Mouse (Mus musculus): Measurements from ENCODE around the gene Dock4. TPM values are rescaled to one million over a fixed set of nuclear protein-coding genes. Genes with fewer than 3 reads are reported as not detected.
"Not testable (repeated sequence)": the region's sequence is repeated elsewhere in the genome, so short reads cannot be mapped to it uniquely, and the experiment has no call there.

Gene Dock4
- polyA plus RNA-seq, 1 experiment from 2014 or later: 13.9 TPM

DNA sequence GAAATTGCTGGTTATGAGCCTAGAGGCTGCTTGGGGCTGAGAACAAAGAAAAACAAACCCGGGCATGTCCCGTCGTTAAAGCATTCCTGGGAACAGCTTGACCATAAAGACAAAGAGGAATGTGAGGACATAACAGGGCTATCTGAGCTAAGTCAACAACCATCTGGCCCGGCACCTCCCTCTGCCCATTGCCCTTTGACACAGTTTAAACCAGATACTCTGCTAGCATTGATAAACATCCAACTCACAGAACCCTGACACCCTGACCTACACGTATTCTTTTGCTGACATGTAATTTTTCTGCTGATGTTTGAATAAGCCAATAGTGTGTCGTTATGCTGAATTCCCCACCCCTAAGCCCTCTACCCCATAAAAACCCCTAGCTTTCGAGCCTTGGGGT is 427.5 kb downstream of the Dock4 start:
- not testable (repeated sequence) for H3K36me3 ChIP-seq (ENCODE audit: control insufficient read depth, insufficient read depth, low read length); H3K4me3 ChIP-seq (ENCODE audit: low read depth, low read length); H3K27ac ChIP-seq (ENCODE audit: low read length); H3K4me1 ChIP-seq (ENCODE audit: control insufficient read depth, insufficient read depth, low read length); H3K9ac ChIP-seq (replicated peaks; ENCODE audit: low read depth, low read length); H3K4me2 ChIP-seq (replicated peaks; ENCODE audit: low read depth, low read length); H3K27me3 ChIP-seq (ENCODE audit: control insufficient read depth, insufficient read depth, low read length); ATAC-seq (ENCODE audit: insufficient number of reproducible peaks, insufficient read depth, low FRiP score, low read depth); H3K9me3 ChIP-seq (ENCODE audit: control insufficient read depth, low read depth, low read length)
- 65% methylated on average over 7 of the region's 7 CpGs for WGBS

DNA sequence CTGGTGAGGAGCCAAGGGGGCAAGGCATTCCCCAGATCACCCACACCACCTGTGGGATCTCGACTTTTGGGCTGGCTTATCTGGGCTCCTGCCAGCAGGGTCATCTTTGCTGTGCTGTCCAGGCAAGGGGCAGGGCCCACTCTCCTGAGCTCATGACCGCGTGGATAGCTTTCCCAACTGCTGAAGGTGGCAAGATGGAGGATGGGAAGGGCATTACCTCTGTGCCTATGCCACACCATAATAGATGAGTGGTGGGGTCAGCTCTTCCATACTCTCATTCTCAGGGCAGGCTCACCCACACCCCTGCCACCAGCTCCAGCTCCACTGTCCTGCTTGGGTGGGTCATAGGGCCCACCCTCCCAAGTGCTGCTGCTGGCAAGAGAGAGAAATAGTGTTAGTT is 439.2 kb downstream of the Dock4 start:
- Histone ChIP-seq H3K9ac (replicated peaks; ENCODE audit: low read depth, low read length) (no peak overlapping the region), H3K27me3 (ENCODE audit: control insufficient read depth, insufficient read depth, low read length) (no peaks in the 10 kb centered on the region), H3K36me3 (ENCODE audit: control insufficient read depth, insufficient read depth, low read length) (no peaks in the 10 kb centered on the region), H3K4me2 (replicated peaks; ENCODE audit: low read depth, low read length) (no peak overlapping the region), H3K9me3 (ENCODE audit: control insufficient read depth, low read depth, low read length) (no peaks in the 10 kb centered on the region), H3K4me1 (ENCODE audit: control insufficient read depth, insufficient read depth, low read length) (0 out of 2 replicates have a peak, but pooled peaks cover 2% of the 10 kb centered on the region), H3K27ac (ENCODE audit: low read length) (no peak overlapping the region), H3K4me3 (ENCODE audit: low read depth, low read length) (no peak overlapping the region)
- ATAC-seq (ENCODE audit: insufficient number of reproducible peaks, insufficient read depth, low FRiP score, low read depth): no peak
- WGBS: 92% methylated on average over 3 of the region's 3 CpGs

DNA sequence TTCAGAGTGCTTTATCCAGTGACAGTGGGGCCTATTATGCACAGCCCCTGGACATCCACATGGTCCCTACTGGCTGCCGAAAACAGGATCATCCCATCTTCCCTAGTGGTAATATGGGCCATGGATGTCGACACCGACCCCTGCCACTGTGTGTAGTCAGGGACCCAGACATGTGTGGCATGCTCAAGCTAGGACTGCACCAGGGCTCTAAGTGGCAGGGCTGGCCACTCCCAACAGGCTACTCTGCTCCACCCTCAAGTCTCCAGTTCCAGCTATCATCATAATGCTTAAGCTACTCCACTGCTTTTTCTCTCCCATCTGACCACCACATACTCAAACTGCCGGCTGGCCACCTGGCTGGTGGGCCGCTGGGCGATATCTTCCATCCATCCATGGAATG is 439.6 kb downstream of the Dock4 start:
- Histone ChIP-seq H3K9me3 (ENCODE audit: control insufficient read depth, low read depth, low read length) (no peaks in the 10 kb centered on the region), H3K27me3 (ENCODE audit: control insufficient read depth, insufficient read depth, low read length) (no peaks in the 10 kb centered on the region), H3K4me3 (ENCODE audit: low read depth, low read length) (no peak overlapping the region), H3K27ac (ENCODE audit: low read length) (no peak overlapping the region), H3K4me1 (ENCODE audit: control insufficient read depth, insufficient read depth, low read length) (0 out of 2 replicates have a peak, but pooled peaks cover 2% of the 10 kb centered on the region), H3K9ac (replicated peaks; ENCODE audit: low read depth, low read length) (no peak overlapping the region), H3K4me2 (replicated peaks; ENCODE audit: low read depth, low read length) (no peak overlapping the region), H3K36me3 (ENCODE audit: control insufficient read depth, insufficient read depth, low read length) (no peaks in the 10 kb centered on the region)
- peak; percentile 62; the same call in 1 of the 2 replicates for ATAC-seq (ENCODE audit: insufficient number of reproducible peaks, insufficient read depth, low FRiP score, low read depth)
- 89% methylated on average over 6 of the region's 6 CpGs for WGBS

DNA sequence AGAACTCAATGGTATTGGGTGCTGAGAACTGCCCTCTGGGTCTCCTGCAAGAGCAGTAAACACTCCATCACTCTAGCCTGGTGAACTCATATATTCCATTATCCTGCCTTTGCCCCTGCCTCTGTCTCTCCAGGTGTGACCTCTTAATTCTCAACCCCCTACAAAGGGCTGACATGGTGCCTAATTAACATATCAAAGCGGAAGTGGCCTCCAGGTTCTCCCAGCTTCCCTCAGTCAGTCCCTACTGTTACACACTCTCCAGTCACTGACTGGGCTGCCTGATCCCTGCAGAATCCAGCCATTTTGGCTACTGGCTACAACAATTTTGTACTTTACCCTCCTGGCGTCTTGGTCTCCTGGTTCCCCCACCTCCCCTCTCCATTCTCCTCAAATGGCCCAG is 441.7 kb downstream of the Dock4 start:
- Histone ChIP-seq H3K27ac (ENCODE audit: low read length) (no peak overlapping the region), H3K9me3 (ENCODE audit: control insufficient read depth, low read depth, low read length) (no peaks in the 10 kb centered on the region), H3K27me3 (ENCODE audit: control insufficient read depth, insufficient read depth, low read length) (no peaks in the 10 kb centered on the region), H3K9ac (replicated peaks; ENCODE audit: low read depth, low read length) (no peak overlapping the region), H3K4me2 (replicated peaks; ENCODE audit: low read depth, low read length) (no peak overlapping the region), H3K4me1 (ENCODE audit: control insufficient read depth, insufficient read depth, low read length) (0 out of 2 replicates have a peak, but pooled peaks cover 2% of the 10 kb centered on the region), H3K4me3 (ENCODE audit: low read depth, low read length) (no peak overlapping the region), H3K36me3 (ENCODE audit: control insufficient read depth, insufficient read depth, low read length) (no peaks in the 10 kb centered on the region)
- no peak for ATAC-seq (ENCODE audit: insufficient number of reproducible peaks, insufficient read depth, low FRiP score, low read depth)
- 73% methylated on average over 2 of the region's 2 CpGs for WGBS

DNA sequence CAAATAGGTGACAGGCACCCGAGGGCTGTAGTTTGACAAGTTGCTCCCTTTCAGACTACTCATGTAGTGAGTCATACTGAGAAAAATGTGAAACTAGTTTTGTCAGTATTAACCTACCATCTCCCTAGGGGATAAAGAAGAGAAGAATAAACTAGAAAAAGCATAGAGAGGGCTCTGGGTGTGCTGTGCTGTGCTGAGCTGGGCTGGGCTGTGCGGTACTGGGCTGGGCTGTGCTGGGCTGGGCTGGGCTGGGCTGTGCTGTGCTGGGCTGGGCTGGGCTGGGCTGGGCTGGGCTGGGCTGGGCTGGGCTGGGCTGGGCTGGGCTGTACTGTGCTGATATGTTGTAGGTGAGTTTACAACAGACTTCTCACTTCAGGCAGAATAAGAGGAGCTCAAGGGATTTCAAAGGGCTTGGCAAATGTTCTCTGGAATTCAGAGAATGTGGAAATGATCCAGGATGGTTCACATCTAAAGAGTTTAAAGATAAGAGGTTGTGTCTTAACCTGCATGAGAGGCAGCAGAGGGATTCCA is 442.6 kb downstream of the Dock4 start:
- H3K4me2 ChIP-seq (replicated peaks; ENCODE audit: low read depth, low read length): no peak overlapping the region
- 20% methylated on average over 2 of the region's 2 CpGs for WGBS

DNA sequence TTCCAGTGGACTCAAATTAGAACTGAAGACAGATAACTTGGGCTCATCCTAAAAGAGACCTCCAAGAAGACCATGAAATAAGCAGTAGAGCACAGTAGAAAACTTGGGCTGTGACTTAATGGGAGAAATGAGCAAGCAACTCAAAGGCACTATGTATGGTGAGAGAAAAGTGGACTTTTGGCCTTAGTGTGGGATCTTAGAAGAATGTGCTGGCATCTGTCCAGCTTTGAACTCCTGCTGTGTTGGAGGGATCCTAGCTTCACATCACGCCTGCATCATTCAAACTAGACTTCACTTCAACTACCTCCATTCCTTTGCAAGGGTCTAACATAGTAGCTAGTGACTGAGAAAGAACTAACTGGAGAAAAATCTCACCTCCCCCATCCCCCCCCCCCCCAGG is 443.1 kb downstream of the Dock4 start:
- no peak overlapping the region for H3K4me3 ChIP-seq (ENCODE audit: low read depth, low read length)
- H3K4me1 ChIP-seq (ENCODE audit: control insufficient read depth, insufficient read depth, low read length): 0 out of 2 replicates have a peak, but pooled peaks cover 2% of the 10 kb centered on the region
- H3K9ac ChIP-seq (replicated peaks; ENCODE audit: low read depth, low read length): no peak overlapping the region
- H3K27ac ChIP-seq (ENCODE audit: low read length): no peak overlapping the region
- no peaks in the 10 kb centered on the region for H3K36me3 ChIP-seq (ENCODE audit: control insufficient read depth, insufficient read depth, low read length)
- H3K9me3 ChIP-seq (ENCODE audit: control insufficient read depth, low read depth, low read length): no peaks in the 10 kb centered on the region
- no peaks in the 10 kb centered on the region for H3K27me3 ChIP-seq (ENCODE audit: control insufficient read depth, insufficient read depth, low read length)
- H3K4me2 ChIP-seq (replicated peaks; ENCODE audit: low read depth, low read length): no peak overlapping the region
- WGBS: 50% methylated on average over 1 of the region's 1 CpGs
- ATAC-seq (ENCODE audit: insufficient number of reproducible peaks, insufficient read depth, low FRiP score, low read depth): no peak

More for the DNA sequence above, 442.6 kb downstream of the Dock4 start:
- ATAC-seq (ENCODE audit: insufficient number of reproducible peaks, insufficient read depth, low FRiP score, low read depth): peak; percentile 70
- Histone ChIP-seq H3K4me1 (ENCODE audit: control insufficient read depth, insufficient read depth, low read length) (0 out of 2 replicates have a peak, but pooled peaks cover 2% of the 10 kb centered on the region), H3K36me3 (ENCODE audit: control insufficient read depth, insufficient read depth, low read length) (no peaks in the 10 kb centered on the region), H3K27me3 (ENCODE audit: control insufficient read depth, insufficient read depth, low read length) (no peaks in the 10 kb centered on the region), H3K27ac (ENCODE audit: low read length) (no peak overlapping the region), H3K4me3 (ENCODE audit: low read depth, low read length) (no peak overlapping the region), H3K9ac (replicated peaks; ENCODE audit: low read depth, low read length) (no peak overlapping the region), H3K9me3 (ENCODE audit: control insufficient read depth, low read depth, low read length) (no peaks in the 10 kb centered on the region)

DNA sequence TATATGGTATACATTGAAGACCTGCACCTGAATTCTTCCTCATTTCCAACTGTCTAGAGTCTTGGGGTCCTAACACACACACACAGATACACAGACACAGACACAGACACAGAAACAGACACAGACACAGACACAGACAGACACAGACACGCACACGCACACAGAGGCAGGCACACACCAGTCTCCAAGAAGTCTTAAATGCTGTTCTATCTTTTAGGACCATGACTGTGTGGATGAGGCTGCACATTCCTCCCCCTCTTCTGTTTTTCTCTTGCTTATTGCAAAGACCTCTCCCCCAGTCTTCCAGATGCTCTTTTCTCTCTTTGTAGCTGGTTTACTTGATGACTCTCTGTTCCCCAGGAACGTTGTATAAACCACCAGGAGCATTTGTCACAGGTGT is 443.8 kb downstream of the Dock4 start:
- WGBS: 81% methylated on average over 3 of the region's 3 CpGs
- no peaks in the 10 kb centered on the region for H3K9me3 ChIP-seq (ENCODE audit: control insufficient read depth, low read depth, low read length)
- no peak overlapping the region for H3K27ac ChIP-seq (ENCODE audit: low read length)
- ATAC-seq (ENCODE audit: insufficient number of reproducible peaks, insufficient read depth, low FRiP score, low read depth): no peak
- H3K27me3 ChIP-seq (ENCODE audit: control insufficient read depth, insufficient read depth, low read length): no peaks in the 10 kb centered on the region
- no peak overlapping the region for H3K9ac ChIP-seq (replicated peaks; ENCODE audit: low read depth, low read length)
- 0 out of 2 replicates have a peak, but pooled peaks cover 2% of the 10 kb centered on the region for H3K4me1 ChIP-seq (ENCODE audit: control insufficient read depth, insufficient read depth, low read length)
- H3K4me2 ChIP-seq (replicated peaks; ENCODE audit: low read depth, low read length): no peak overlapping the region
- H3K4me3 ChIP-seq (ENCODE audit: low read depth, low read length): no peak overlapping the region
- H3K36me3 ChIP-seq (ENCODE audit: control insufficient read depth, insufficient read depth, low read length): no peaks in the 10 kb centered on the region

DNA sequence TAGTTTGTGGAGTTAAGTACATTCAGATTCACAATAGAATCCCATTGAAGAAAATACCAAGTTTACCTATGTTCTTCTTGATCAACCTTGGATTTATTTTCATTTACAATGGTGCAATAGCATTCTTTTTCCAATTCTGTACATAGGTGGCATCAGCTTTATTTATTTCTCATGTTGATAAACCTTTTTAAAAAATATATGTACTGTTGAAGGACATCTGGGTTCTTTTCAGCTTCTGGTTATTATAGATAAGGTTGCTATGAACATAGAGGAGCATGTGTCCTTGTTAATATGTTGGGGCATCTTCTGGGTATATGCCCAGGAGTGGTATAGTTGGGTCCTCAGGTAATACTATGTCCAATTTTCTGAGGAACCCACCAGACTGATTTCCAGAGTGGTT is 445.4 kb downstream of the Dock4 start:
- no peak overlapping the region for H3K9ac ChIP-seq (replicated peaks; ENCODE audit: low read depth, low read length)
- no peak overlapping the region for H3K4me2 ChIP-seq (replicated peaks; ENCODE audit: low read depth, low read length)
- ATAC-seq (ENCODE audit: insufficient number of reproducible peaks, insufficient read depth, low FRiP score, low read depth): no peak
- H3K27me3 ChIP-seq (ENCODE audit: control insufficient read depth, insufficient read depth, low read length): no peaks in the 10 kb centered on the region
- 0 out of 2 replicates have a peak, but pooled peaks cover 2% of the 10 kb centered on the region for H3K4me1 ChIP-seq (ENCODE audit: control insufficient read depth, insufficient read depth, low read length)
- H3K4me3 ChIP-seq (ENCODE audit: low read depth, low read length): no peak overlapping the region
- no peaks in the 10 kb centered on the region for H3K9me3 ChIP-seq (ENCODE audit: control insufficient read depth, low read depth, low read length)
- no peak overlapping the region for H3K27ac ChIP-seq (ENCODE audit: low read length)
- H3K36me3 ChIP-seq (ENCODE audit: control insufficient read depth, insufficient read depth, low read length): no peaks in the 10 kb centered on the region

DNA sequence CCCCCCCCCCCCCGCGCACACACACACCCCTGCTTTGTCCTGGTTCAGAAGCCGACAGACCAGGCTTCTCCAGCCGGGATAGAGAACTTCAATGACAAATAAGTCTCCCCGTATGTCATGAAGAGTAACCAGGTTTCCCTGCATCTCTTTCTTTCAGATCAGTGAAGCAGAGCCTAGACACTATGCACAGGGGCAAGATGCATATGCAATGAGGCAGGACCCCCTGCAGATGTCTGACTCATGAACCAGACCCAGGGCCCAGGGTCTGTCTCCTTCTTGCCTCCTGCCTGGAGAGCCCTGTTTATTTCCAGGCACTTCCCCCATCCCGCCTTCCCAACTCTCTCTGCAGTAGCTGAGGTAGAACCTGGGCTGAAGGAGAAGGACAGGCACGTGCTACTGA is 448.0 kb downstream of the Dock4 start:
- Histone ChIP-seq H3K36me3 (ENCODE audit: control insufficient read depth, insufficient read depth, low read length) (no peaks in the 10 kb centered on the region), H3K4me2 (replicated peaks; ENCODE audit: low read depth, low read length) (no peak overlapping the region), H3K27ac (ENCODE audit: low read length) (no peak overlapping the region), H3K4me3 (ENCODE audit: low read depth, low read length) (no peak overlapping the region), H3K27me3 (ENCODE audit: control insufficient read depth, insufficient read depth, low read length) (no peaks in the 10 kb centered on the region), H3K9me3 (ENCODE audit: control insufficient read depth, low read depth, low read length) (no peaks in the 10 kb centered on the region), H3K9ac (replicated peaks; ENCODE audit: low read depth, low read length) (no peak overlapping the region), H3K4me1 (ENCODE audit: control insufficient read depth, insufficient read depth, low read length) (0 out of 2 replicates have a peak, but pooled peaks cover 1% of the 10 kb centered on the region)
- ATAC-seq (ENCODE audit: insufficient number of reproducible peaks, insufficient read depth, low FRiP score, low read depth): no peak
- WGBS: 54% methylated on average over 5 of the region's 7 CpGs

Data from stomach, embryonic 14.5 days (tissue).